Mouse (Mus musculus) embryonic facial prominence, embryonic 14.5 days (tissue): ENCODE results near the gene Smox. TPM values are rescaled to one million over a fixed set of nuclear protein-coding genes. Genes with fewer than 3 reads are reported as not detected.
A peak's percentile ranks its signal among the peaks of the same experiment; 100 is the strongest.

Source experiments
- ATAC-seq: fragments of 200-750 bp; cut with Nextera tagmentation; 2 replicates; pipeline ENCODE4 v1.8.0; 2017; ENCODE audit warnings: low read depth, moderate number of reproducible peaks, moderate TSS enrichment
- DNase-seq: peaks from one replicate; pipeline ENCODE4 v3.0.0-alpha.2; 2015; ENCODE audit warnings: low spot score
- H3K27ac ChIP-seq: fragments of 300-500 bp; sonication (generic); replicated peaks from 2 replicates; pipeline ENCODE4 v1.5.1; 2014; ENCODE audit warnings: low read depth, mild to moderate bottlenecking, low read length, moderate library complexity
- H3K27me3 ChIP-seq: fragments of 300-500 bp; sonication (generic); replicated peaks from 2 replicates; pipeline ENCODE4 v1.6.1; 2014; ENCODE audit warnings: low read length; ENCODE audit not compliant: control insufficient read depth, insufficient read depth
- H3K36me3 ChIP-seq: fragments of 300-500 bp; sonication (generic); 2 replicates; pipeline ENCODE4 v1.6.1; 2014; ENCODE audit warnings: low read length, mixed read lengths; ENCODE audit not compliant: control insufficient read depth, insufficient read depth
- H3K4me1 ChIP-seq: fragments of 300-500 bp; sonication (generic); 2 replicates; pipeline ENCODE4 v1.6.1; 2014; ENCODE audit warnings: antibody characterized with exemption, low read length; ENCODE audit not compliant: control insufficient read depth, insufficient read depth
- H3K4me2 ChIP-seq: fragments of 300-500 bp; sonication (generic); 2 replicates; pipeline ENCODE4 v1.6.1; 2014; ENCODE audit warnings: low read depth, mild to moderate bottlenecking, low read length, moderate library complexity, mixed read lengths
- H3K4me3 ChIP-seq: fragments of 300-500 bp; sonication (generic); 2 replicates; pipeline ENCODE4 v1.5.1; 2014; ENCODE audit warnings: low read depth, mild to moderate bottlenecking, low read length
- H3K9ac ChIP-seq: fragments of 300-500 bp; sonication (generic); 2 replicates; pipeline ENCODE4 v1.6.1; 2014; ENCODE audit warnings: low read depth, mild to moderate bottlenecking, low read length, moderate library complexity, mixed read lengths
- H3K9me3 ChIP-seq: fragments of 300-500 bp; sonication (generic); 2 replicates; pipeline ENCODE4 v1.6.1; 2016; ENCODE audit warnings: low read length; ENCODE audit not compliant: control insufficient read depth
- WGBS: fragments of 180-500 bp; shearing (Covaris S2); extraction: QIAGEN DNeasy Blood & Tissue Kit; methylation state at CpG from one replicate; pipeline ENCODE4 v1.1.7; 2014; 5-methylcytosine and 5-hydroxymethylcytosine counted together
- polyA plus RNA-seq: library from polyadenylated mRNA; unstranded; fragments of >200 nt; fragmentation: Nextera tagmentation; extraction: Ambion mirVana; gene quantifications from 2 replicates; pipeline ENCODE4 v1.2.1, GENCODE M21; 2014

The Smox gene
- polyA plus RNA-seq, 1 experiment from 2014 or later, result 28.9 TPM

GRCm38 (mm10) chr2:131529898-131530622 lies 38.8 kb downstream of the Smox start:
- H3K9me3 ChIP-seq, result no peaks in the 10 kb centered on the region
- no peak overlapping the region for H3K27ac ChIP-seq
- ATAC-seq, result peak; percentile 28; the same call in 1 of the 2 replicates
- no peak overlapping the region for H3K4me2 ChIP-seq
- H3K4me1 ChIP-seq, result no peaks in the 10 kb centered on the region
- H3K4me3 ChIP-seq, result no peak overlapping the region
- WGBS, result 34% methylated on average over 11 of the region's 11 CpGs
- H3K36me3 ChIP-seq, result no peaks in the 10 kb centered on the region; the same call in 1 of the 2 replicates
- H3K27me3 ChIP-seq, result no peaks in the 10 kb centered on the region
- H3K9ac ChIP-seq, result no peak overlapping the region
- peak; percentile 74 for DNase-seq

- Histone ChIP-seq H3K9me3 (no peaks in the 10 kb centered on the region), H3K4me2 (no peak overlapping the region), H3K27ac (no peak overlapping the region), H3K36me3 (no peaks in the 10 kb centered on the region), H3K27me3 (no peaks in the 10 kb centered on the region), H3K4me3 (no peak overlapping the region), H3K9ac (no peak overlapping the region), H3K4me1 (no peaks in the 10 kb centered on the region)
- WGBS, result 22% methylated on average over 9 of the region's 9 CpGs
- DNase-seq, result peak; percentile 39
- ATAC-seq, result peak; percentile 49; the same call in 1 of the 2 replicates
These were observed 39.3 kb downstream of the Smox start for GRCm38 (mm10) chr2:131530623-131531008.

GRCm38 (mm10) chr2:131531271-131531670 lies 40.0 kb downstream of the Smox start:
- DNase-seq (no peak), ATAC-seq (no peak)
- 81% methylated on average over 7 of the region's 7 CpGs for WGBS
- no peak overlapping the region for H3K4me2 ChIP-seq
- H3K4me1 ChIP-seq, result no peaks in the 10 kb centered on the region
- H3K27me3 ChIP-seq, result no peaks in the 10 kb centered on the region
- H3K9me3 ChIP-seq, result no peaks in the 10 kb centered on the region
- no peak overlapping the region for H3K9ac ChIP-seq
- no peaks in the 10 kb centered on the region for H3K36me3 ChIP-seq
- no peak overlapping the region for H3K4me3 ChIP-seq
- no peak overlapping the region for H3K27ac ChIP-seq

GRCm38 (mm10) chr2:131535168-131535567 lies 43.9 kb downstream of the Smox start:
- DNase-seq (no peak), ATAC-seq (no peak)
- no peaks in the 10 kb centered on the region for H3K27me3 ChIP-seq
- H3K27ac ChIP-seq, result no peak overlapping the region
- H3K4me1 ChIP-seq, result no peaks in the 10 kb centered on the region
- H3K9ac ChIP-seq, result no peak overlapping the region
- WGBS, result 84% methylated on average over 5 of the region's 5 CpGs
- no peaks in the 10 kb centered on the region for H3K9me3 ChIP-seq
- H3K4me3 ChIP-seq, result no peak overlapping the region
- no peaks in the 10 kb centered on the region for H3K36me3 ChIP-seq
- no peak overlapping the region for H3K4me2 ChIP-seq

- Histone ChIP-seq H3K9me3 (no peaks in the 10 kb centered on the region), H3K4me3 (no peak overlapping the region), H3K4me1 (no peaks in the 10 kb centered on the region), H3K36me3 (no peaks in the 10 kb centered on the region), H3K27ac (no peak overlapping the region), H3K9ac (no peak overlapping the region), H3K27me3 (no peaks in the 10 kb centered on the region), H3K4me2 (no peak overlapping the region)
- 79% methylated on average over 7 of the region's 7 CpGs for WGBS
- no peak for DNase-seq
- ATAC-seq, result no peak
These were observed 47.0 kb downstream of the Smox start for GRCm38 (mm10) chr2:131538341-131538740.

- H3K36me3 ChIP-seq, result no peaks in the 10 kb centered on the region
- H3K4me3 ChIP-seq, result no peak overlapping the region
These were observed 48.5 kb downstream of the Smox start for GRCm38 (mm10) chr2:131539780-131540179.

GRCm38 (mm10) chr2:131541686-131542085 lies 50.4 kb downstream of the Smox start:
- no peak for DNase-seq
- Histone ChIP-seq H3K4me2 (no peak overlapping the region), H3K4me1 (peaks cover 5% of the 10 kb centered on the region), H3K9ac (no peak overlapping the region), H3K27me3 (peaks cover 14% of the 10 kb centered on the region), H3K36me3 (no peaks in the 10 kb centered on the region), H3K9me3 (no peaks in the 10 kb centered on the region), H3K4me3 (no peak overlapping the region), H3K27ac (no peak overlapping the region)
- no peak for ATAC-seq
- WGBS, result 68% methylated on average over 4 of the region's 4 CpGs

More at GRCm38 (mm10) chr2:131539780-131540179, 48.5 kb downstream of the Smox start:
- Histone ChIP-seq H3K9ac (no peak overlapping the region), H3K27ac (no peak overlapping the region), H3K27me3 (no peaks in the 10 kb centered on the region), H3K4me2 (no peak overlapping the region), H3K4me1 (no peaks in the 10 kb centered on the region), H3K9me3 (no peaks in the 10 kb centered on the region)
- ATAC-seq (no peak), DNase-seq (no peak)
- 86% methylated on average over 6 of the region's 6 CpGs for WGBS

GRCm38 (mm10) chr2:131542531-131542930 lies 51.2 kb downstream of the Smox start:
- no peak overlapping the region for H3K4me3 ChIP-seq
- H3K9ac ChIP-seq, result no peak overlapping the region
- no peaks in the 10 kb centered on the region for H3K9me3 ChIP-seq
- no peak overlapping the region for H3K4me2 ChIP-seq
- DNase-seq (peak; percentile 21), ATAC-seq (no peak)
- H3K4me1 ChIP-seq, result peaks cover 5% of the 10 kb centered on the region
- H3K27ac ChIP-seq, result no peak overlapping the region
- WGBS, result 17% methylated on average over 6 of the region's 6 CpGs
- H3K36me3 ChIP-seq, result no peaks in the 10 kb centered on the region
- peaks cover 23% of the 10 kb centered on the region for H3K27me3 ChIP-seq
